Mouse (Mus musculus) myocyte (in vitro differentiated cells): ENCODE results near the gene Rbm24.

Experiments used
- CEBPB ChIP-seq: IDR thresholded peaks from 2 replicates; pipeline ENCODE4 v1.6.1; 2011; ENCODE audit warnings: mild to moderate bottlenecking, moderate library complexity; ENCODE audit not compliant: poor library complexity, insufficient read depth, severe bottlenecking
- E2F4 ChIP-seq: IDR thresholded peaks from one replicate; pipeline ENCODE4 v1.6.1; 2011; ENCODE audit warnings: mild to moderate bottlenecking, control low read depth, moderate library complexity; ENCODE audit not compliant: insufficient read depth
- MAX ChIP-seq: IDR thresholded peaks from one replicate; pipeline ENCODE4 v1.6.1; 2011; ENCODE audit warnings: low read depth, mild to moderate bottlenecking, control low read depth
- MYOD1 ChIP-seq, 3 experiments: IDR thresholded peaks; one replicate each; pipeline ENCODE4 v1.6.1; 2011; ENCODE audit warnings: control low read depth in 2 of 3, low read depth in 2 of 3, mild to moderate bottlenecking in 2 of 3, moderate library complexity in 1 of 3; ENCODE audit not compliant: insufficient read length in 2 of 3, control insufficient read depth in 1 of 3
- MYOG ChIP-seq, 3 experiments: IDR thresholded peaks; one replicate each; pipeline ENCODE4 v1.6.1; 2011; ENCODE audit warnings: control low read depth in 2 of 3, low read depth in 2 of 3, mild to moderate bottlenecking in 2 of 3; ENCODE audit not compliant: insufficient read length in 2 of 3, control insufficient read depth in 1 of 3, insufficient read depth in 1 of 3
- POLR2A ChIP-seq: IDR thresholded peaks from one replicate; pipeline ENCODE4 v1.6.1; 2011; ENCODE audit warnings: low read depth, mild to moderate bottlenecking, control low read depth, moderate library complexity; ENCODE audit not compliant: insufficient read length
- POLR2AphosphoS2 ChIP-seq: IDR thresholded peaks from one replicate; pipeline ENCODE4 v1.6.1; 2011; ENCODE audit warnings: low read depth, control low read depth; ENCODE audit not compliant: insufficient read length
- SRF ChIP-seq: IDR thresholded peaks from one replicate; pipeline ENCODE4 v1.6.1; 2011; ENCODE audit warnings: low read depth; ENCODE audit not compliant: control insufficient read depth, insufficient read length
- TCF12 ChIP-seq: IDR thresholded peaks from one replicate; pipeline ENCODE4 v1.6.1; 2011; ENCODE audit warnings: mild to moderate bottlenecking, control low read depth; ENCODE audit not compliant: poor library complexity, insufficient read depth, severe bottlenecking
- USF1 ChIP-seq: IDR thresholded peaks from one replicate; pipeline ENCODE4 v1.6.1; 2011; ENCODE audit warnings: low read depth, mild to moderate bottlenecking, control low read depth, moderate library complexity

DNA sequence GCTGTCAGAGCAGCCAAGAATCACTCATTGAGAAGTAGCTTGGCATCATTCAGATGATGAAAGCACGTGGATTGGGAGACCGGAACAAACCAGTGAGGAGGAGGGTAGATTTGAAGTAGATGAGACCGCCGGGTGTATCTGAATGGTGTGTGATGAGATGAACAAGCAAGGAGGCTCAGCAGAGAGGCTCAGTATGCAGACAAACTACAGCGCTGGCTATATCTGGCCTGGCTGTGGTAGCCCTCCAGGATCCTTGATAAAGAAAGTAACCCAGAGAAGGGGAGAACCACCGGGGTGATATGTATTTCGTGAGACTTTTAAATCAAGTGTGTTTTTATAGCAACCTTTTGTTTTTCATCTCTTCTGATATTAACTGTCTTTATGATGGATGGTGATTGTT is 5.6 kb downstream of the Rbm24 start:
- no peak for TF ChIP-seq MYOD1 (IDR thresholded peaks at IDR 0.05; ENCODE audit: control insufficient read depth in 1 of 3, insufficient read length in 2 of 3, low read depth in 2 of 3)
- no peak for TF ChIP-seq POLR2A
- TF ChIP-seq TCF12: no peak
- no peak for TF ChIP-seq USF1
- no peak for TF ChIP-seq E2F4
- no peak for TF ChIP-seq CEBPB
- no peak for TF ChIP-seq MYOG (IDR thresholded peaks at IDR 0.05; ENCODE audit: control insufficient read depth in 1 of 3, insufficient read depth in 1 of 3, insufficient read length in 2 of 3, low read depth in 2 of 3)
- TF ChIP-seq POLR2AphosphoS2: no peak
- TF ChIP-seq MAX: no peak
- no peak for TF ChIP-seq SRF
